Mouse (Mus musculus) embryonic facial prominence, embryonic 11.5 days (tissue): ENCODE data around the gene Mgea5. TPM values are rescaled to one million over a fixed set of nuclear protein-coding genes. Genes with fewer than 3 reads are reported as not detected.

Source experiments
- ATAC-seq: fragments of 200-750 bp; cut with Nextera tagmentation; replicated peaks from 2 replicates; pipeline ENCODE4 v1.8.0; 2017; ENCODE audit warnings: low read depth; ENCODE audit not compliant: insufficient number of reproducible peaks, low FRiP score, low TSS enrichment
- DNase-seq: peaks from one replicate; pipeline ENCODE4 v3.0.0-alpha.2; 2015; ENCODE audit warnings: low spot score
- H3K27ac ChIP-seq: fragments of 300-500 bp; sonication (generic); replicated peaks from 2 replicates; pipeline ENCODE4 v1.5.1; 2014; ENCODE audit warnings: mild to moderate bottlenecking, low read depth, low read length, control low read depth
- H3K27me3 ChIP-seq: fragments of 300-500 bp; sonication (generic); 2 replicates; pipeline ENCODE4 v1.6.1; 2014; ENCODE audit warnings: mild to moderate bottlenecking, low read length, moderate library complexity, mixed read lengths; ENCODE audit not compliant: control insufficient read depth, insufficient read depth
- H3K36me3 ChIP-seq: fragments of 300-500 bp; sonication (generic); replicated peaks from 2 replicates; pipeline ENCODE4 v1.6.1; 2014; ENCODE audit warnings: low read depth, mild to moderate bottlenecking, low read length, moderate library complexity, mixed read lengths; ENCODE audit not compliant: control insufficient read depth, insufficient read depth
- H3K4me1 ChIP-seq: fragments of 300-500 bp; sonication (generic); 2 replicates; pipeline ENCODE4 v1.6.1; 2014; ENCODE audit warnings: low read length, mixed read lengths; ENCODE audit not compliant: control insufficient read depth, insufficient read depth
- H3K4me2 ChIP-seq: fragments of 300-500 bp; sonication (generic); 2 replicates; pipeline ENCODE4 v1.6.1; 2014; ENCODE audit warnings: low read depth, mild to moderate bottlenecking, control low read depth, low read length, moderate library complexity
- H3K4me3 ChIP-seq: fragments of 300-500 bp; sonication (generic); 2 replicates; pipeline ENCODE4 v1.5.1; 2014; ENCODE audit warnings: low read depth, low read length, control low read depth
- H3K9ac ChIP-seq: fragments of 300-500 bp; sonication (generic); replicated peaks from 2 replicates; pipeline ENCODE4 v1.6.1; 2014; ENCODE audit warnings: mild to moderate bottlenecking, control low read depth, low read length
- H3K9me3 ChIP-seq: fragments of 300-500 bp; sonication (generic); replicated peaks from 2 replicates; pipeline ENCODE4 v1.6.1; 2016; ENCODE audit warnings: mild to moderate bottlenecking, low read length, inconsistent platforms, mixed read lengths; ENCODE audit not compliant: control insufficient read depth
- WGBS: fragments of 180-500 bp; shearing (Covaris S2); extraction: QIAGEN DNeasy Blood & Tissue Kit; methylation state at CpG from one replicate; pipeline ENCODE4 v1.1.7; 2014; 5-methylcytosine and 5-hydroxymethylcytosine counted together
- polyA plus RNA-seq: library from polyadenylated mRNA; unstranded; fragments of >200 nt; fragmentation: Nextera tagmentation; extraction: Ambion mirVana; gene quantifications from 2 replicates; pipeline ENCODE4 v1.2.1, GENCODE M21; 2014

Gene Mgea5
- polyA plus RNA-seq, 1 experiment from 2014 or later, result 58.8 TPM

DNA sequence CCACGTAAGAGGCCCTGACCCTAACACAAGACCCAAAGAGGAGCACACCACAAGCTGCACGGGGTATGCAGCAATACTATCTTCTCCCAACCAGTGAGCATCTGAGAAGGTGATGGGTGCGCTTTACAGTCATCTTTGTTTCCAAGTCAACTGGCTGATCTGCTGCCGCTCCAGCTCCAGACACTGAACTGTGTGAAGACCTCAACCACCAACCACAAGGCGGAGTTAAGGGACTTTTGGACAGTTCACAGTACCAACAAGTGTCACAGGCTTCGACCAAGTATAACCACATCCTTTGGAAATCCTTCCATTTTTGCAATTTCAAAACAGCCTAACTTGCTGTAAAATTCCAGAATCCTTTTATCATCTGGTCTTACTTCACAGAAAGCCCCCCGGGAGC is 31.8 kb downstream of the Mgea5 start:
- Histone ChIP-seq H3K4me1 (peaks cover 2% of the 10 kb centered on the region; the same call in 1 of the 2 replicates), H3K27ac (no peak overlapping the region), H3K4me2 (no peak overlapping the region), H3K36me3 (peaks cover 6% of the 10 kb centered on the region), H3K9ac (no peak overlapping the region), H3K27me3 (no peaks in the 10 kb centered on the region), H3K9me3 (no peaks in the 10 kb centered on the region), H3K4me3 (no peak overlapping the region)
- ATAC-seq (no peak), DNase-seq (no peak)
- 90% methylated on average over 7 of the region's 7 CpGs for WGBS

DNA sequence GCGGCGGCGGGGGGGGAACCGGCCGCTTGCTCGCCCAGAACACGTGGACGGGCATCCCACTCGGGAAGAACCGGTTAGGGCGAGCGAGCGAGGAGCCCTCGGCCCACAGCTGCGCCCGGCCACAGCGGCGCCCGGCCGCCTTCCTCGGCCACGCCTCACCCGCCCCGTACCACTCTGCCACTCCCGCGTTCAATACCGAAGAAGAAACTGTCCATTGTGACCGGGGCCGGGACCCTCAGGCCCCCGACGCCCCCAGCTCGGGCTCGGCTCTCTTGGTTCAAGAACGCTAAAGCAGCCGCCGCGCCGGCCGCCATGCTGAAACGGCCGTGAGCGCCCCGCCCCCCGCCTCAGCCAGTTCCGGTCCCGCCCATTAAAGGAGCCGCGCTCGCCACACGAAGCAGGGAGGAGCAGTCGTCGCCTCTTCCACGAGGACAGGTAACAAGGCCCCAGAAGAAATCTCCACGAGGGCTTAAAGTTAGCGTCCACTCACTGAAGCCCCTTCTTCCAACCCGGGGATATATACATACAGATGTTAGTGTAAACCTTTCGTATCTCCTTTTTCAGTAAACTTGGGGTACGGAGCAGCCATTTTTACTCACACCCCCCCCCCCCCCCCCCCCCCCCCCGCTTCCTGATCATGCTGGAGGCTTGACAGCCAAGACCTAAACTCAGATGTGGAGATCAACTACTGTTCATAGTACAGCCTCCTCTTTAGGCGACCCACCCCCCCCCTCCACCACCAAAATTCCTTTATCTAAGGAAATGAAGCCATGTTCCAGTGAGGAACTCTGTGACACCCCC is 34.2 kb downstream of the Mgea5 start, which contains the start of gene Npm3:
Gene Npm3 (minus strand): TSS at position 349 of the 801 bp plus-strand sequence.
- peak within 1 kb of the TSS; percentile 91 for H3K4me2 ChIP-seq
- ATAC-seq (peak; percentile 60), DNase-seq (peak; percentile 93)
- H3K36me3 ChIP-seq, result peaks cover 3% of the 10 kb centered on the region
- peaks cover 5% of the 10 kb centered on the region; the same call in 1 of the 2 replicates for H3K4me1 ChIP-seq
- WGBS, result under 1% methylated on average over 54 of the region's 60 CpGs
- H3K9me3 ChIP-seq, result no peaks in the 10 kb centered on the region
- H3K27me3 ChIP-seq, result peaks cover 16% of the 10 kb centered on the region
- peak within 1 kb of the TSS; percentile 82 for H3K9ac ChIP-seq
- no peak within 1 kb of the TSS for H3K27ac ChIP-seq
- peak within 1 kb of the TSS; percentile 91 for H3K4me3 ChIP-seq

- peak overlapping the region; percentile 82 for H3K9ac ChIP-seq
- peaks cover 5% of the 10 kb centered on the region; the same call in 1 of the 2 replicates for H3K4me1 ChIP-seq
- WGBS, result 4% methylated on average over 31 of the region's 33 CpGs
- no peaks in the 10 kb centered on the region for H3K9me3 ChIP-seq
- H3K4me2 ChIP-seq, result peak overlapping the region; percentile 91
- H3K27me3 ChIP-seq, result peaks cover 22% of the 10 kb centered on the region
- peak overlapping the region; percentile 91 for H3K4me3 ChIP-seq
- DNase-seq (no peak), ATAC-seq (peak; percentile 20)
- H3K36me3 ChIP-seq, result no peaks in the 10 kb centered on the region; the same call in none of the 2 replicates
- no peak overlapping the region for H3K27ac ChIP-seq
These were observed 34.9 kb downstream of the Mgea5 start for GRCm38 (mm10) chr19:45748691-45749242.

DNA sequence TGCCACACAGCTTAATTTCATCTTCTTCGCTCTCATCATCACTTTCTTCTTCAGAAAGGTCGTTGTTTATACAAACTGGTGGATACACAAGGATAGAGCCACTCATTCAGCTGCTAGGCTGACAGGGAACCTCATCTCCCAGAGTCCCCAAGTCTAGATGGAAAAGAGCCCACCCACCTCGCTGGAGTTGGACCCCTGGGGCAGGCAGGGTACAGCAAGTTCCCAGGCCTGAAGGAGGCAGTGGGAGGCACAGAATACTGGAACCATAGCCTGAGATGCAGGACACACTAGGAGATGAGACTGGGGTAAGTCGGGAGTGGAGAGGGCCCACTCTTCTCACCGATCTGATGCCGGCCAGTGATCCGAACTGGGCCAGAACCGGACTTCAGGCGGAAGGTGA is 35.4 kb downstream of the Mgea5 start:
- H3K9me3 ChIP-seq, result no peaks in the 10 kb centered on the region
- H3K27ac ChIP-seq, result no peak overlapping the region
- H3K36me3 ChIP-seq, result no peaks in the 10 kb centered on the region; the same call in 1 of the 2 replicates
- H3K4me2 ChIP-seq, result peak overlapping the region; percentile 91
- H3K4me1 ChIP-seq, result peaks cover 5% of the 10 kb centered on the region; the same call in 1 of the 2 replicates
- WGBS, result 62% methylated on average over 9 of the region's 9 CpGs
- peak overlapping the region; percentile 91 for H3K4me3 ChIP-seq
- H3K27me3 ChIP-seq, result peaks cover 28% of the 10 kb centered on the region
- no peak for ATAC-seq
- DNase-seq, result no peak
- peak overlapping the region; percentile 82 for H3K9ac ChIP-seq

DNA sequence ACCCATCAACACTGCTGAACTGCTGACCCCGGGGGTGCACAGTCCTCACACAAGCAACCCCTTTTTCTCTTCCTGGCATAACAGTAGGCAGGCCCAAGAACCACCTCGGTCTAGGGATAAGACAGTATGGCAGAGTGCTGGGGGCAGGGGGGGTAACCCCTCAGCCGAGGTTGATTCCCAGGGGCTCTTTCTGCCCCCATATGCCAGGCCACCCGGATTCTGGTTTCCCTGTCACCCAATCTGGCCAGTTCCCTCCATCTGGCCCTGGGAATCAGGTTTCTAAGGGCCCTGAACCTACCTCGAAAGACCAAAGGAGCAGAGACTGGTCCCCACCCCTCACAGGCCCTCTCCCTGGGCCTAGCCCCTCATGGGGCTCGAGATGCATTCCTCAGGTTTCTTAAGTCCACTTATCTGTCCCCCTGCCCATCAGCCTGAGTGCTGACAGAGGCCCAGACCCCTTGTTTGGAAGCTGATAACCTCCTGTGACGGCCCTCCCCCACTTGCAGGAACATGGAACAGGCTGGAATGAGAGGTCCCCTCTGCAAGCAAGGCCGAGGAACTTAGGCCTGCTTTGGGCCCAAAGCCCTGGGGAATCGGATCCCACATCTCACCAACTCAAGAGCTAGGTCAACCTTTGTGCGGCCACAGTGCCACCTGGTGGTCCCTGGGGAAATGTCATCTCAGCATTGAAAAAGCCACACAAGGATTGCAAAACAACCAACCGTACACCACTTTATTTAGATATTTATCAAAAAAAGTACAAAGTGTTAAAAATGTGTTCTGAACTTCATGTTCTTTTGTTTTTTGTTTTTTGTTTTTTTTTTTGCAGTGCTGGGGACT is 36.4 kb downstream of the Mgea5 start:
- H3K36me3 ChIP-seq, result no peaks in the 10 kb centered on the region; the same call in 1 of the 2 replicates
- H3K9me3 ChIP-seq, result no peaks in the 10 kb centered on the region
- 30% methylated on average over 11 of the region's 11 CpGs for WGBS
- H3K27ac ChIP-seq, result no peak overlapping the region
- ATAC-seq, result no peak
- H3K4me2 ChIP-seq, result peak overlapping the region; percentile 13; the same call in 1 of the 2 replicates
- peaks cover 38% of the 10 kb centered on the region for H3K27me3 ChIP-seq
- no peak overlapping the region for H3K4me3 ChIP-seq
- no peak overlapping the region for H3K9ac ChIP-seq
- H3K4me1 ChIP-seq, result peaks cover 13% of the 10 kb centered on the region
- peak; percentile 89 for DNase-seq

- Histone ChIP-seq H3K4me3 (no peak overlapping the region), H3K36me3 (no peaks in the 10 kb centered on the region; the same call in 1 of the 2 replicates), H3K27me3 (peaks cover 46% of the 10 kb centered on the region), H3K27ac (no peak overlapping the region), H3K4me2 (no peak overlapping the region), H3K4me1 (peaks cover 14% of the 10 kb centered on the region), H3K9me3 (no peaks in the 10 kb centered on the region), H3K9ac (no peak overlapping the region)
- ATAC-seq (0 out of 2 replicates have a peak, but pooled peaks have one; percentile 18), DNase-seq (peak; percentile 84)
- WGBS, result 8% methylated on average over 29 of the region's 29 CpGs
These were observed 37.2 kb downstream of the Mgea5 start for GRCm38 (mm10) chr19:45746153-45747020.
